Mouse (Mus musculus): ENCODE results near the gene Gm20897. TPM values are rescaled to one million over a fixed set of nuclear protein-coding genes. Genes with fewer than 3 reads are reported as not detected.
"Not testable (repeated sequence)": the region's sequence is repeated elsewhere in the genome, so short reads cannot be mapped to it uniquely, and the experiment has no call there.

Gene Gm20897
- polyA plus RNA-seq (2015; fragmentation: Nextera tagmentation; extraction: Ambion mirVana): not detected in 2 replicates

GRCm38 (mm10) chrY:38502138-38502537 lies at the start of gene Gm20897:
Gene Gm20897 (minus strand): TSS chrY:38502238.
- not testable (repeated sequence) for ATAC-seq; H3K4me2 ChIP-seq (ENCODE audit: low read depth, low read length); H3K36me3 ChIP-seq (replicated peaks; ENCODE audit: insufficient read depth, low read length); H3K9me3 ChIP-seq (ENCODE audit: low read length); H3K4me1 ChIP-seq (ENCODE audit: insufficient read depth); H3K9ac ChIP-seq (replicated peaks); H3K4me3 ChIP-seq (ENCODE audit: low read depth, low read length); H3K27me3 ChIP-seq (ENCODE audit: insufficient read depth, low read length); DNase-seq; H3K27ac ChIP-seq (ENCODE audit: low read depth)
- 82% methylated on average over 3 of the region's 6 CpGs for WGBS (ENCODE audit: insufficient replicate concordance)

Other genes starting within 250 kb of the Gm20897 start
- not detected in 2 replicates for gene Gm21732, start 73.5 kb upstream of the Gm20897 start, polyA plus RNA-seq (2015; fragmentation: Nextera tagmentation; extraction: Ambion mirVana)